Mouse (Mus musculus): ENCODE measurements around the gene Tmprss9.

GRCm38 (mm10) chr10:80838346-80838912, 33.2 kb upstream of the Tmprss9 start:
- TF ChIP-seq CTCF (IDR thresholded peaks at IDR 0.05; ENCODE audit: low read depth), result no peak
- TF ChIP-seq EP300 (optimal IDR thresholded peaks at IDR 0.05), result no peak
